Mouse (Mus musculus) liver, embryonic 16.5 days (tissue): ENCODE measurements around the gene Rhpn2. TPM values are rescaled to one million over a fixed set of nuclear protein-coding genes. Genes with fewer than 3 reads are reported as not detected.
A peak's percentile ranks its signal among the peaks of the same experiment; 100 is the strongest.

Experiments used
- ATAC-seq: fragments of 200-750 bp; cut with Nextera tagmentation; 2 replicates; pipeline ENCODE4 v1.8.0; 2017; ENCODE audit warnings: low read depth, mild to moderate bottlenecking, moderate number of reproducible peaks, moderate library complexity
- H3K27ac ChIP-seq: fragments of 300-500 bp; sonication (generic); 2 replicates; pipeline ENCODE4 v1.5.1; 2014; ENCODE audit warnings: mild to moderate bottlenecking, low read length
- H3K27me3 ChIP-seq: fragments of 300-500 bp; sonication (generic); 2 replicates; pipeline ENCODE4 v1.6.1; 2014; ENCODE audit warnings: low read depth, low read length, mixed read lengths; ENCODE audit not compliant: control insufficient read depth, insufficient read depth
- H3K36me3 ChIP-seq: fragments of 300-500 bp; sonication (generic); 2 replicates; pipeline ENCODE4 v1.6.1; 2014; ENCODE audit warnings: mild to moderate bottlenecking; ENCODE audit not compliant: control insufficient read depth, insufficient read depth
- H3K4me1 ChIP-seq: fragments of 300-500 bp; sonication (generic); 2 replicates; pipeline ENCODE4 v1.6.1; 2014; ENCODE audit warnings: low read depth, low read length, mixed read lengths; ENCODE audit not compliant: control insufficient read depth
- H3K4me2 ChIP-seq: fragments of 300-500 bp; sonication (generic); 2 replicates; pipeline ENCODE4 v1.6.1; 2014; ENCODE audit warnings: low read depth, low read length, mixed read lengths
- H3K4me3 ChIP-seq: fragments of 300-500 bp; sonication (generic); 2 replicates; pipeline ENCODE4 v1.5.1; 2014; ENCODE audit warnings: low read depth, mild to moderate bottlenecking, low read length
- H3K9ac ChIP-seq: fragments of 300-500 bp; sonication (generic); 2 replicates; pipeline ENCODE4 v1.6.1; 2014; ENCODE audit warnings: low read depth, low read length
- H3K9me3 ChIP-seq: fragments of 300-500 bp; sonication (generic); replicated peaks from 2 replicates; pipeline ENCODE4 v1.6.1; 2016; ENCODE audit warnings: low read length; ENCODE audit not compliant: control insufficient read depth
- WGBS: fragments of 180-500 bp; shearing (Covaris S2); extraction: QIAGEN DNeasy Blood & Tissue Kit; methylation state at CpG from one replicate; pipeline ENCODE4 v1.1.7; 2014; ENCODE audit not compliant: insufficient replicate concordance; 5-methylcytosine and 5-hydroxymethylcytosine counted together
- polyA plus RNA-seq: library from polyadenylated mRNA; unstranded; fragments of >200 nt; fragmentation: Nextera tagmentation; extraction: Ambion mirVana; gene quantifications from 2 replicates; pipeline ENCODE4 v1.2.1, GENCODE M21; 2015

Gene Rhpn2
- polyA plus RNA-seq, 1 experiment from 2014 or later = 7.1 TPM

- 67% methylated on average over 5 of the region's 5 CpGs for WGBS
- no peak overlapping the region for H3K27ac ChIP-seq
- H3K4me1 ChIP-seq = peaks cover 17% of the 10 kb centered on the region
- H3K9ac ChIP-seq = no peak overlapping the region
- no peaks in the 10 kb centered on the region for H3K9me3 ChIP-seq
- H3K4me2 ChIP-seq = no peak overlapping the region
- ATAC-seq = no peak
- peaks cover 14% of the 10 kb centered on the region for H3K36me3 ChIP-seq
- H3K4me3 ChIP-seq = no peak overlapping the region
- no peaks in the 10 kb centered on the region for H3K27me3 ChIP-seq
Measured at GRCm38 (mm10) chr7:35392935-35393334, 59.0 kb downstream of the Rhpn2 start.

DNA sequence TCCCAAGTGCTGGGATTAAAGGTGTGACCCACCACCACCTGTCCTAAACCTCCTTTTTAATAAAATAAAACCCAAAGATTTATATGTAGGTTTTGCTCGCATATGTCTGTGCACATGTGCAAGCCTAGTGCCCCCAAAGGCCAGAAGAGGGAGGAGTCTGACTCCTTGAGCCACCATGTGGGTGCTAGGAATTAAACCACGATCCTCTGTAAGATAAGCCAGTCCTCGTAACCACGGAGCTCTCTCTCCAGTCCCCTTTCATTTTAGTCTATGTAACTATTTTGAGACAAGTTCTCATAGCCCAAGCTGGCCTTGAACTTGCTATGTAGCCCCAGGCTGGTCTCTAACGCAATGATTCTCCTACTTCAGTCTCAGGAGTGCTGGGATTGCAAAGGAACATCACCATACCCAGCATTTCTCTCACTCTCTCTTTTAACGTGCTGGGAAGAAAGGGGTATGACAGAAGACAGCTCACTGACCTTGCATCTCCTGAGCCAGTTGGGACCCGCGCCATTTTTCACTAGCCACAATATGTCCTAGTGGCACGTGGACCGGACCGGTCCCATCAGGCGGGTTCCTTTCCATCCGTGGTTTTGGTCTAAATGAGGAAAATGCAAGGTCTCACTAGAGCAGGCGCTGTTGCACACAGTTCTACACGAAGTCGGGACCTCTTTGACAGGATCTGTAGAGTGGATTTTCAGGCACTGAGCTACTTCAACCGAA is 61.9 kb downstream of the Rhpn2 start:
- 3% methylated on average over 17 of the region's 17 CpGs for WGBS
- peaks cover 14% of the 10 kb centered on the region for H3K36me3 ChIP-seq

DNA sequence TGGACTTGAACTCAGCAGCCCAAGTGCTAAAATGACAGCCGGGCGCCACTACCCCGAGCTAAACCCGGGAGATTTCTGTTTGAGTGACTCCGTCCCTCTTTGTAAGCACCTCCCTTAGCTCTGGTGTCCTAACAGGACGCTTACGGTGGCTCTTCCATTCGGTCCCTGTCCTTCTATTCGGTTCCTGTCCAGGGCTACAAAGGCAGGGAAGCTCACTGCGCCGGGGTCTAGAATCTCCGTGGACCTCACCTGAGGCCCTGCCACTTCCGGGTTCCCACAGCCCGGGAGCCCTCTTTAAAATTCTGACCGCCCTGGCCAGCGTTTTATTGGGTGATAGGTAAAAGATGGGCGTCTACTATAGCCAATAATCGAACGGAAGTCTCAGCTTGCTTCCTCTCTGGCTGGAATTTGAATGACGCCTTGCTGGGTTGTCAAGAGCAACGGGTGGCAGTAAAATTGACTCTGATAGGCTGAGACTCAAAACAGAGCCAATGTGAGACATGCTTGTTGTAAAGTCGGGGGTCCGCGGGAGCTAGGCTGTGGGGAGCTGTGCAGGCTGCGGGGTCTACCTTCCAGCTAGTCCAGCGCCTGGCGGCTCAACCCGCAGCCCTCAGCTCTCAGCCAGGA is 62.7 kb downstream of the Rhpn2 start, which contains the start of the genes Faap24 and Cep89:
TSS of gene Faap24 (minus strand) at position 295 of the 627 bp plus-strand sequence.
TSS of gene Cep89 (plus strand) at position 494 of the 627 bp plus-strand sequence.
- Histone ChIP-seq H3K4me2 (peak within 1 kb of the TSS; percentile 79), H3K4me1 (peaks cover 22% of the 10 kb centered on the region), H3K27me3 (no peaks in the 10 kb centered on the region), H3K4me3 (peak within 1 kb of the TSS; percentile 86), H3K9ac (peak within 1 kb of the TSS; percentile 79), H3K9me3 (no peaks in the 10 kb centered on the region), H3K36me3 (peaks cover 17% of the 10 kb centered on the region), H3K27ac (peak within 1 kb of the TSS; percentile 71)
- peak; percentile 95 for ATAC-seq
- under 1% methylated on average over 28 of the region's 28 CpGs for WGBS

More for the DNA sequence above, 61.9 kb downstream of the Rhpn2 start:
- H3K27me3 ChIP-seq = no peaks in the 10 kb centered on the region
- H3K4me2 ChIP-seq = peak overlapping the region; percentile 79
- no peaks in the 10 kb centered on the region for H3K9me3 ChIP-seq
- peak overlapping the region; percentile 79 for H3K9ac ChIP-seq
- no peak for ATAC-seq
- peaks cover 19% of the 10 kb centered on the region for H3K4me1 ChIP-seq
- peak overlapping the region; percentile 71 for H3K27ac ChIP-seq
- peak overlapping the region; percentile 86 for H3K4me3 ChIP-seq

DNA sequence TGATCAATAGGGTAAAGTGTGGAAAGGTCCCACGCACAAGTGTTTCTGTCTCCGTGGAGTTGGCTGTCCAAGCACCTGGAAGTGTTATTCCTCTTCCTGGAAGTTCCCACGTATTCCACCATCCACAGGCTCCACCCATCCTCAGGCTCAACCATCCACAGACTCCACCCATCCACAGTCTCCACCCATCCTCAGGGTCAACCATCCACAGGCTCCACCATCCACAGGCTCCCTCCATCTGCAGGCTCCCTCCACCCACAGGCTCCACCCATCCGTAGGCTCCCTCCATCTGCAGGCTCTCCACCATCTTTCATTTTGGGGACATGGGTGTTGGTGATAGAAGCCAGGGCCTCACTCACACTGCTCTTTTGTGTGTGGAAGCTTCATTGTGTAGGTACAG is 67.2 kb downstream of the Rhpn2 start:
- no peak for ATAC-seq
- no peaks in the 10 kb centered on the region for H3K9me3 ChIP-seq
- peaks cover 9% of the 10 kb centered on the region for H3K4me1 ChIP-seq
- H3K27ac ChIP-seq = no peak overlapping the region
- H3K36me3 ChIP-seq = peaks cover 17% of the 10 kb centered on the region
- no peak overlapping the region for H3K9ac ChIP-seq
- H3K4me3 ChIP-seq = no peak overlapping the region
- H3K27me3 ChIP-seq = no peaks in the 10 kb centered on the region
- no peak overlapping the region for H3K4me2 ChIP-seq
- WGBS = 79% methylated on average over 4 of the region's 4 CpGs

DNA sequence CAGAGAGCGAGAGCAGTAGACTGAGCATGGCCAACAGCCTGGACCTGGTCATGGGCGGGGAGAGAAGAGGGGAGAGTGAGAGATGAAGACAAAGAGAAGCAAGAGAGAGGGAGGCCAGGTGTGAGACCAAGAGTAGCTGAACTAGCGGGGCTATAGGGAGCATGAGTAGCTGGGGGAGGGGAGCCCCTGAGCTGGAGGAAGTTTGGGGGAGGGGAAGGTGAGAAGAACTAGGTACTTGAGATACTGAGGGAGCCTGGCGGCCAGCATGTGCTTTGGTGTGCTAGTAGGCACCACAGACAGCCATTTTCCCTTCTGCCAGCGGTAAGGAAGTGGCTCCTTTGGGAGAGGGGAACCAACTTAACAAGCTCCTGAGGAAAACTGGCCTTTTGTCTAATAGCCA is 81.3 kb downstream of the Rhpn2 start:
- Histone ChIP-seq H3K4me1 (no peaks in the 10 kb centered on the region), H3K36me3 (peaks cover 3% of the 10 kb centered on the region), H3K27me3 (no peaks in the 10 kb centered on the region), H3K27ac (no peak overlapping the region), H3K4me2 (no peak overlapping the region), H3K4me3 (no peak overlapping the region), H3K9ac (no peak overlapping the region), H3K9me3 (no peaks in the 10 kb centered on the region)
- no peak for ATAC-seq
- 71% methylated on average over 5 of the region's 5 CpGs for WGBS

- Histone ChIP-seq H3K27ac (no peak overlapping the region), H3K27me3 (no peaks in the 10 kb centered on the region), H3K9me3 (no peaks in the 10 kb centered on the region), H3K9ac (no peak overlapping the region), H3K4me2 (no peak overlapping the region), H3K4me3 (no peak overlapping the region), H3K36me3 (peaks cover 2% of the 10 kb centered on the region; the same call in 1 of the 2 replicates), H3K4me1 (no peaks in the 10 kb centered on the region)
- 77% methylated on average over 9 of the region's 9 CpGs for WGBS
- ATAC-seq = no peak
Measured at GRCm38 (mm10) chr7:35415801-35416653, 82.1 kb downstream of the Rhpn2 start.

- WGBS = 64% methylated on average over 5 of the region's 5 CpGs
- ATAC-seq = no peak
- no peak overlapping the region for H3K4me2 ChIP-seq
- peaks cover 2% of the 10 kb centered on the region; the same call in 1 of the 2 replicates for H3K36me3 ChIP-seq
- H3K27ac ChIP-seq = no peak overlapping the region
- H3K4me1 ChIP-seq = no peaks in the 10 kb centered on the region
- no peaks in the 10 kb centered on the region for H3K9me3 ChIP-seq
- H3K9ac ChIP-seq = no peak overlapping the region
- no peak overlapping the region for H3K4me3 ChIP-seq
- H3K27me3 ChIP-seq = no peaks in the 10 kb centered on the region
Measured at GRCm38 (mm10) chr7:35416654-35416948, 82.6 kb downstream of the Rhpn2 start.

- Histone ChIP-seq H3K4me2 (no peak overlapping the region), H3K36me3 (peaks cover 5% of the 10 kb centered on the region; the same call in 1 of the 2 replicates), H3K4me3 (no peak overlapping the region), H3K9ac (no peak overlapping the region), H3K27me3 (no peaks in the 10 kb centered on the region), H3K4me1 (no peaks in the 10 kb centered on the region), H3K9me3 (no peaks in the 10 kb centered on the region), H3K27ac (no peak overlapping the region)
- whole genome bisulfite sequencing = 74% methylated on average over 10 of the region's 10 CpGs
- ATAC-seq = no peak
Measured at GRCm38 (mm10) chr7:35423071-35423470, 89.1 kb downstream of the Rhpn2 start.
